Mouse (Mus musculus) ES-E14 (cell line): Measurements from ENCODE around the gene Kirrel3. TPM values are rescaled to one million over a fixed set of nuclear protein-coding genes. Genes with fewer than 3 reads are reported as not detected.

ENCODE experiments used
- DNase-seq: peaks from one replicate; pipeline ENCODE4 v3.0.0-alpha.2; 2013; ENCODE audit warnings: low read depth, low spot score
- H3K27ac ChIP-seq: 2 replicates; pipeline ENCODE4 v1.5.1; 2012; ENCODE audit warnings: low read depth, mild to moderate bottlenecking, low read length, moderate library complexity, mixed read lengths; ENCODE audit not compliant: poor library complexity, insufficient read depth, severe bottlenecking
- H3K36me3 ChIP-seq: 2 replicates; pipeline ENCODE4 v1.6.1; 2012; ENCODE audit warnings: mild to moderate bottlenecking, low read length, moderate library complexity, mixed read lengths; ENCODE audit not compliant: control insufficient read depth, poor library complexity, insufficient read depth, severe bottlenecking
- H3K4me1 ChIP-seq, 2 experiments: fragments of 150-350 bp in 1 of 2; sonication (generic) in 1 of 2; 2 replicates each; pipeline ENCODE4 v1.6.1; 2012; ENCODE audit warnings: low read length in 2 of 2, mild to moderate bottlenecking in 1 of 2, mixed read lengths in 1 of 2; ENCODE audit not compliant: control insufficient read depth in 2 of 2, insufficient read depth in 2 of 2, poor library complexity in 1 of 2
- H3K4me3 ChIP-seq, 2 experiments: fragments of 150-350 bp in 1 of 2; sonication (generic) in 1 of 2; 2 replicates each; pipeline ENCODE4 v1.5.1; 2012; ENCODE audit warnings: low read length in 2 of 2, low read depth in 1 of 2, mild to moderate bottlenecking in 1 of 2, mixed read lengths in 1 of 2; ENCODE audit not compliant: insufficient read depth in 1 of 2, poor library complexity in 1 of 2, severe bottlenecking in 1 of 2
- H3K9ac ChIP-seq: 2 replicates; pipeline ENCODE4 v1.6.1; 2012; ENCODE audit warnings: low read depth, mild to moderate bottlenecking, low read length, mixed read lengths; ENCODE audit not compliant: poor library complexity, insufficient read depth, severe bottlenecking
- H3K9me3 ChIP-seq: fragments of 150-350 bp; sonication (generic); 2 replicates; pipeline ENCODE4 v1.6.1; 2012; ENCODE audit warnings: low read depth, mild to moderate bottlenecking, low read length; ENCODE audit not compliant: control insufficient read depth, insufficient read depth
- CHD2 ChIP-seq: IDR thresholded peaks from 2 replicates; pipeline ENCODE4 v1.6.1; 2014; ENCODE audit warnings: mild to moderate bottlenecking, low read depth, low read length, inconsistent platforms
- HCFC1 ChIP-seq: IDR thresholded peaks from 2 replicates; pipeline ENCODE4 v1.6.1; 2012; ENCODE audit warnings: low read length, inconsistent platforms, borderline replicate concordance; ENCODE audit not compliant: insufficient read depth
- MAFK ChIP-seq: IDR thresholded peaks from 2 replicates; pipeline ENCODE4 v1.6.1; 2014; ENCODE audit warnings: mild to moderate bottlenecking, low read depth, low read length, inconsistent platforms; ENCODE audit not compliant: insufficient read depth
- ZC3H11A ChIP-seq: IDR thresholded peaks from 2 replicates; pipeline ENCODE4 v1.6.1; 2012; ENCODE audit warnings: low read depth, mild to moderate bottlenecking, inconsistent platforms, low read length, borderline replicate concordance
- ZNF384 ChIP-seq: IDR thresholded peaks from 2 replicates; pipeline ENCODE4 v1.6.1; 2012; ENCODE audit warnings: low read depth, low read length, inconsistent platforms
- in situ Hi-C, 2 experiments: fragments of 600-800 bp; cut with MboI; formaldehyde crosslinking; loops; one replicate each; pipeline ENCODE4 v1.15.1; 2025; ENCODE audit warnings: low sequenced_read_pairs in 2 of 2, inconsistent platforms in 1 of 2; ENCODE audit not compliant: unreplicated experiment in 2 of 2
- total RNA-seq: library from RNA; depleted of rRNA; stranded (reverse); fragments of 300-350 nt; gene quantifications from 2 replicates; pipeline ENCODE4 v1.2.3, GENCODE M21; 2012

Kirrel3 gene
- total RNA-seq, 1 experiment = 0.67 TPM

DNA sequence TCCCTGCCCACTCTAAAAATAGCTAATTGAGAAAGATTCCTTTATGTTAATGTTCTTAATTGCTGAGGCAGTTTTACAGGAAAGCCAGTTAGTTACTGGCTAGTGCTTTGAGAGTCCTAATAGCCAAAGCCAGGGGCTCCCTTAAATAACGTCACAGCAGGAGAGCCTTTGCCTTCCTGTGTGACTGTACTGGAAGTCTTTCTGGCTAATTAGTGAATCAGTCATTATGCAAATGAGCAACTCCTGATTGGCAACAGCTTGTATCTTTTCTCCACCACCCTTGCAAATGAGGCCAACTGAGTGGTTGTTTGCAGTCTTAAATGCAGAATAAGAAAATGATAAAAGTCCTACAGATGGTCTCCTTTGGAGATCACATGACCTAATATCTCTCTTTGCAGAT, 226.3 kb downstream of the Kirrel3 start:
- no peak for TF ChIP-seq CHD2
- no peak for TF ChIP-seq MAFK
- no peak for TF ChIP-seq ZNF384
- no peak for TF ChIP-seq HCFC1
- TF ChIP-seq ZC3H11A = no peak
- Histone ChIP-seq H3K27ac (no peak overlapping the region), H3K9ac (no peak overlapping the region), H3K9me3 (no peaks in the 10 kb centered on the region), H3K36me3 (no peaks in the 10 kb centered on the region), H3K4me3 (no peak overlapping the region), H3K4me1 (no peaks in the 10 kb centered on the region)
- DNase-seq = no peak
- in situ Hi-C loops = no loop called here

DNA sequence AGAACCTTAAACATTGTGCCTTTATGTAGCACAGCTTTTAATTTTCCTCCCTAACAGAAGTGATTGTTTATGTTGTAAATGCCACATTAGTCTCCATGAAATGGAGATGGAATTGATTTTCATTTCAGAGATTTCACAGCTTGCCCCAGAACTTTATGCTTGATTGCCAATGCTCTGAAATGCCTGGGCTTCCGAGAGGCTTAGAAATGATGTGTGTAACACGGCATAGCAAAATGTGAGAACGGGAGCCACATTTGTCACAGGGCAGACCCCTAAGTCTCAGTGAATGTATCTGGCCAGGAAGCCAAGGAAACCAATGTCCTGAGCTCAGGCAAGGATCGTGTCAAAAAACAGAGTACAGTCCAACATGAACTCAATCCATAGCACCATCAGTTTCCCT, 227.3 kb downstream of the Kirrel3 start:
- TF ChIP-seq CHD2 (no peak), MAFK (no peak), ZC3H11A (no peak), ZNF384 (no peak), HCFC1 (no peak)
- Histone ChIP-seq H3K9me3 (no peaks in the 10 kb centered on the region), H3K4me3 (no peak overlapping the region), H3K4me1 (no peaks in the 10 kb centered on the region), H3K27ac (no peak overlapping the region), H3K36me3 (no peaks in the 10 kb centered on the region), H3K9ac (no peak overlapping the region)
- in situ Hi-C loops = no loop called here
- no peak for DNase-seq

DNA sequence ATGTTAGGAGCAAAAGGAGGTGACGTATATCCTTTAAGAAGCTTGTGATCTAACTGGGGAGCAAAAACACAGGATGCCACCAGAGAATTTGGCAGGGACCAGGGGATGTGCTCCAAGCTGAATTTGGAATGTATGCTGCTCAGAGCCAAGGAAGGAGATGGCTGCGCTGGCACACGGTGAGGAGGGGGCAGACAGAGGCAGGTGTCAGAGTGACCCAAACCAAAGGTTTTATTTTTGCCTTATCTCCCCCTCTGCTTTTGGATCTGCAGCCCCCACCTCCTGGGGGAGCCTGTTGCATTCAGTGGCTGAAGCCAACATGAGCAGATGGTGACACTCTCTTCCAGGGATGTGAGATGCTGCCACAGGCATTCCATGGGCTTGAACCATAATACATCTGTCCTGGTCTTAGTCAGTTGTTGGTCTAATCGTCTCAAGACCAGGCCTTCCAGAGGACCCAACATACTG, 227.8 kb downstream of the Kirrel3 start:
- Histone ChIP-seq H3K4me1 (no peaks in the 10 kb centered on the region), H3K4me3 (no peak overlapping the region), H3K27ac (no peak overlapping the region), H3K9me3 (no peaks in the 10 kb centered on the region), H3K36me3 (no peaks in the 10 kb centered on the region), H3K9ac (no peak overlapping the region)
- no peak for DNase-seq
- TF ChIP-seq CHD2 = no peak
- no peak for TF ChIP-seq HCFC1
- no peak for TF ChIP-seq MAFK
- no peak for TF ChIP-seq ZNF384
- no peak for TF ChIP-seq ZC3H11A
- in situ Hi-C loops = no loop called here

GRCm38 (mm10) chr9:34714996-34715619, 229.4 kb downstream of the Kirrel3 start:
- in situ Hi-C loops = no loop called here
- no peak overlapping the region for H3K27ac ChIP-seq
- H3K4me3 ChIP-seq = no peak overlapping the region
- H3K9me3 ChIP-seq = no peaks in the 10 kb centered on the region
- no peak for DNase-seq
- no peaks in the 10 kb centered on the region for H3K36me3 ChIP-seq
- H3K9ac ChIP-seq = no peak overlapping the region
- TF ChIP-seq ZC3H11A (no peak), HCFC1 (no peak), MAFK (no peak)
- no peaks in the 10 kb centered on the region for H3K4me1 ChIP-seq

DNA sequence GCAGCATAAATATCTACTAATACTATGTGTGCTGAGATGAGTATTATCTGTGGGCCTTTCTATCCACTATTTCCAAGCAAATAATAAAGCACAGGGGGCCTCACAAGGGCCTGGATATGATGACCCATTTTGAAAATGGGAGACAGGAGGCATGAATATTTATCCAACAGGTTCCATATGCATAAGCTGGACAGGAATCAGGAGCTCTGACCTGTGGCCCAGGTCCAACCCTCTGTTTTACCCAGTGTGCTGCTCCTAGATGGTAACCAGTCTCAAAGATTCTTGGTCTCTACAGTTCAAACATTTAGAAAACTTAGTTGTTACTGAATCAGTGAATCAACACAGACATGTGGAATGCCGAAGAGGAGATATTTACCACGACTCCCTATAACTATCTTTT, 230.8 kb downstream of the Kirrel3 start:
- Histone ChIP-seq H3K9ac (no peak overlapping the region), H3K4me1 (no peaks in the 10 kb centered on the region), H3K36me3 (no peaks in the 10 kb centered on the region), H3K27ac (no peak overlapping the region), H3K9me3 (no peaks in the 10 kb centered on the region), H3K4me3 (no peak overlapping the region)
- in situ Hi-C loops = no loop called here
- TF ChIP-seq HCFC1 (no peak), CHD2 (no peak), ZC3H11A (no peak), MAFK (no peak), ZNF384 (no peak)
- DNase-seq = no peak
